Mouse (Mus musculus) frontal cortex, postnatal 14 days (tissue): ENCODE measurements around the gene Rab2b.
A peak's percentile ranks its signal among the peaks of the same experiment; 100 is the strongest.
"Not testable (repeated sequence)": the region's sequence is repeated elsewhere in the genome, so short reads cannot be mapped to it uniquely, and the experiment has no call there.

Experiments used
- DNase-seq, 2 experiments: peaks; one replicate each; pipeline ENCODE4 v3.0.0; 2022; ENCODE audit warnings: low spot score in 2 of 2

Gene Rab2b

DNA sequence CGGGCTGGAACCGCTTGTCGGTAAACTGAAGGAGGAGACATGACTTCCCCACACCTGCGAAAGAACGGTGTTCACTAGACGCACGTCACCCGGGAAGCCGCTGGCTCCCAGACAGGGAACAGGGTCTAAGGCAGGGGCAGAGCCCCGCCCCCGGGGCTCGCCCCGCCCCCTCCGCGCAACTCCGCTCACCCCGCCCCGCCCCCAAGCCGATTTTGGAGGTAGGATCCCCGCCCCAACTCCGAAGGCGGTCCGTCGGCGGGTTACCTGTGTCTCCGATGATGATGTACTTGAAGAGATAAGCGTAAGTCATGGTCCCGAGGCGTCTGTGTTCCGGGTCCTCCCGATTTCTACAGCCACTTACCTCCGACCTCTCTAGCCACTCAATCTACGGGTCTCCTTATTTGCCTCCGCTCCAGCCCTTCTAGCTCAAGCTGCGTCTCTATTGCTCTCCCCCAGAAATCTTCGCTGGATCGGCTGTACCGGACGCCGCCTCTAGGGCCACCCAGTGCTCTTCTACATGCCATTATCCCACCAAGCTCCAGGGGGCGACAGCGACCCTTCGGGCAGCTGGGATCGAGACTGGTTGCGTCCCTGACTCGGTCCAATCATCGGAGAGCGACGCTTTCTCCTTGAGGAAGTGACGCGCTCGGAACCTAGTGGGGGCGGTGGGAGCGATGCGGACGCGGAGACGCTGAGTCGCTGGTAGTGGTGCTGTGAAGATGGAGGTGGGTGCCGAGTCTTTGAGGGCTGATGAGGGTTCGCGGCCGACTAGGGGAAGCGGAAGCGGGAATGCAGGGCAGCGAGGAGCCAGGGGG lies at the start of gene Rab2b, which contains the start of gene Tox4:
TSS of gene Rab2b (minus strand) at position 614 of the 815 bp plus-strand sequence.
TSS of gene Tox4 (plus strand) at position 215 of the 815 bp plus-strand sequence.
- DNase-seq = peak; percentile 98 to 99

DNA sequence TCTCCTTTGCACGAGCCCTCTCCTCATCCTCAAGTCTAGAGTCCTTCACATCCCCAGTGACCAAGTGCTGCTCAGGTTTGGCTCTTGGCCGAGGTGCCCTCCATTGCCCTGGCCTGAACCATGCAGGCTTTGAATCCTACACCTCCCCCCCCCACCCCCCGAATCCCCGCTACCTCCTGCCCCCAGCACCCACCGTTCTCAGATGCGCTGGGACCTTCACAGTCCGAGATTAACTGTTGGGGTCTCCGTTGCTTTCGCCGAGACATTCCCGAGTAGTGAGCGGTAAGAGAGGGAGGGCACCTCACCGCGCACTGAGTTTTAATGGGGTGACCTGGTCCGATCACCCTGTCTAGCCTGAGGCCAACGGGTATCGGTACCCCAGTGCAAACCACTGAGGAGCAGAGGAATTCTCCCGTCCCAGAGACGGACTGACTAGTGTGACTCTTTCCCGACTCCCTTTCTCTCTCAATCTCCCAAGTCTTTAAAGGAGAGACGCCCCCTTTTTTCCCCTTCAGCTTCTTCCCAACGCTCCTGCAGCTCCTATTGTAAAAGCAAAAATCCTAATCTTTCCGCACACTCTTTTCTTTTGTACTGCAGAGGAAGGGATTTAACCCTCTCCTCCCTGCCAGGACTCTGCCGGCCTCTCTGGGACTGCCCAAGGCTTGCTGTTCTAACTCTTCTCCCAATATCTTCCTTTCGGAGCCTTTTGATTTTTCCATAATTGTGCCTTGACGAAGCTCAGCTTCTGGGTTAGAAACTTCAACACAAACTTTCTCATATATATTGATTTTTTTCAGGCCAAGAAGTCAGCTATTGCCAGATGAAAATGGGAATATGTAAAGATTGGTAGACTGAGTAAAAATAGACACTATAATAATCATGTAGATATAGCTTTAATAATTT lies 48.8 kb upstream of the Rab2b start, which contains the start of gene Sall2:
TSS of gene Sall2 (minus strand) at position 853 of the 903 bp plus-strand sequence.
- no peak for DNase-seq

DNA sequence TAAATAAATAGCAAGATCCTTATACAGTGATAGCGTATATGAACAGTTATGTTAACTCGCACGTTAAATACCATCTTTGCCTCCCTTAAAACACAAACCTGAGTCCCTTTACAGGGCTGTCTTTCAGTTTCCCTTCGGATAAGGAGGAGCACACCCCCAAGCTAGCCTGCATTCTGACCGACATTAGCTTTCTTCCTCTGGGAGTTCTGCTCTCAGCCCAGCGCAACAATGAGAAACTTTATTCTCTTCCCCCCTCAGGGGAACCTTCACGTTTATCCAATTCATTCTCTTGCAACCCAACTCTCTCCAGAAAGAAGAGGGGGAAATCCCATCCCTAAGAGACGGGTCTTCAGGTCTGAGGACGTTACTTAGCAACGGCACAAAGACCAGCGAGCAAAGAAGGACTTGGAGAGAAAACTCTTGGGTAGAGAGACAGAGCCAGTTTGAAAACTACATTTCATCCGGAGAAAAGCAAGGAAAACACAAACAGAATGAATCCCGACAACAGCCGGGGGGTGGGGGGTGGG lies 48.1 kb upstream of the Rab2b start:
- DNase-seq = no peak

DNA sequence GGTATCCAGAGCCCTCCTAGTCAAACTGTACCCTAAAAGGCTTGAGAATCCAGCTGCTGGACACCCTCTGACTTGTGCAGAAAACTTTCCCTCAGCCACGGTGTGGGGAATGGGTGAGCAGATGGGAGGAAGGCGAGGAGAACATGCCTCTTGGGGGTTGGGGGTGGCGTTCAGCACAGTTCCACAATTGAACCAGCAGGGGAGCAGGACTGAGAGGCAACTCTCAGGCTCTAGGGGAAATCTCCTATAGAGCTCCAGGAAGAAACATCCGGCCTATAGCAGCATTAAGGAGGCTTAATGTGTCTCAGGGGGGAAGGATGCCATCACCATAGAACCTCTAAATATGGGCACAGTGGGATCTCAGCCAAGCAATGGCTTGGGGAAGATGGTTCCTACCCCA lies 46.5 kb upstream of the Rab2b start:
- DNase-seq = no peak

GRCm38 (mm10) chr14:52319361-52319760 lies 40.0 kb upstream of the Rab2b start:
- DNase-seq = no peak

- DNase-seq = no peak
Measured at GRCm38 (mm10) chr14:52316441-52317225, 37.3 kb upstream of the Rab2b start.

DNA sequence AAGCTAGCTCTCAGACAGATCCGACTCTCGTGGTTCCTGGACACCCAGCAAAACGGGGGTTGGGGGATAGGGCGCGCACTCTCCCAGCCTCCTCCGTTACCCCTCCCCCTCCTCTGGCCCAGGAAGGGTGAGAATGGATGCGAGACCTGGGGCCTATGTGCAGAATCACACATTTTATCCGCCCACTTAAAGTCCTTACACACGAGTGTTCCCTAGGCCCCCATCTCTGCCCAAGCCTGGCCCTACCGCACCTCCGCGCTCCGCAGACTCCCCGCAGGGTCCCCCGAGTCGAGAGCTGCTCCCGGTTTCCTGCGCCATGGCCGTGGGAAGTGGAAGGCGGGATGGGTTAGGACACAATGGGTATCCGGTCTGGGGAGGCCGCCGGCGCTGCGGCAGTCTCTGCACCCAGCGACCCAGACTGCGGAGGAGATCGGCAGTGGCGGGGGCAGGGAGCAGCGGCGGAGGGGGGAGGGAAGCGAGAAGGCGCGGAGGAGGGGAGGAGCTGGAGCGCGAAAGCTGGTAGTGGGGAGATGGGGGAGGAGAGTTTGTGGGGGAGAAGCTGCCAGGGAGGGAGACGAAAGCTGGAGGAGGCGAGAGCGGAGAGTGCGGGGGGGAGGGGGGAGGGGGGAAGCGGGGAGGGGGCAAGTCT lies 36.6 kb upstream of the Rab2b start:
- DNase-seq = peak; percentile 51 to 58

DNA sequence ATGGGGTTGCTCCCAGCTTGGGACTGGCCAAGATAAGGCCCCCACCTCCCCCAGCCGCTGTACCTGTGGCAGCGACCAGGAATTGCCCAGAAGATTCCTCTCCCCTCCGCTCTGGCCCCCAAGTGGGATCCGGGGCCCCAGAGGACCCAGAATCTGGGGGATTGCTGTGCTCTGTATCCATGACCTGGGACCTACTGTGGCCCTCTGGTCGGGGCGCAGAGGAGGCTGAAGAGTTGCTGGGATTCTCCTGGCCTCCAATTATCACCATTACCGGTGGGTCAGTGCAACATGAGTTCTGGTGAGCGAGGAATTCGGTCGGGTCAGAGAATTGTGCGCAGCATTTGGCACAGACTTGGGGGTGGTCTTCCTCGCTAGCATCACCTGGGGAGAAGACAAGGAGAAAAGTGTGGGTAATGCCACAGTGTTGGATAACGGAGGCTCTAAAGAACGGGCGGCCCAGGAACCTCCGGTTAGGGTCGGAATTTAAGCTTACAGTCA lies 36.0 kb upstream of the Rab2b start:
- DNase-seq = no peak

- no peak for DNase-seq
Measured at GRCm38 (mm10) chr14:52314808-52315150, 35.4 kb upstream of the Rab2b start.

- DNase-seq = no peak
Measured at GRCm38 (mm10) chr14:52313931-52314807, 34.8 kb upstream of the Rab2b start.

GRCm38 (mm10) chr14:52310906-52311305 lies 31.6 kb upstream of the Rab2b start:
- DNase-seq = no peak

- not testable (repeated sequence) for DNase-seq
Measured at GRCm38 (mm10) chr14:52310343-52310742, 31.0 kb upstream of the Rab2b start.

DNA sequence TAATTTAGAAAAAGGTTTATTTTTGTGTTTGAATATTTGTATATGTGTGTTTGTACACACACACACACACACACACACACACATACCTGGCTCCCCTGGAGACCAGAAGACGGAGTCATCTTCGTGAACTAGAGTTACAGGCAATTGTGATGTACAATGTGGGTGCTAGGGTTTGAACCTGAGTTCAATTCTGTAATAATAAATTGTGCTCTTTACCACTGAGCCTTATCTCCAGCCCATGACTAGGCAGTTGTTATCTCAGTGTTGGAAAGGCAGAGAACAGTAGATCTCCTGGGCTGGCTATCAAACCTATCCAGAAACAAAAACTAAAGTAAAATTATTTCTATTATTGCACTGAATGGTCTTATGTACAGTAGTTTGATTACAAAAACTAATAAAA lies 26.8 kb upstream of the Rab2b start:
- DNase-seq = no peak

- DNase-seq = peak; percentile 81 to 89
Measured at GRCm38 (mm10) chr14:52304644-52305271, 25.4 kb upstream of the Rab2b start, which contains the start of gene Mettl3. Gene Mettl3, minus strand, starts transcription at chr14:52305128.

GRCm38 (mm10) chr14:52303517-52303916 lies 24.2 kb upstream of the Rab2b start:
- DNase-seq = not testable (repeated sequence)

DNA sequence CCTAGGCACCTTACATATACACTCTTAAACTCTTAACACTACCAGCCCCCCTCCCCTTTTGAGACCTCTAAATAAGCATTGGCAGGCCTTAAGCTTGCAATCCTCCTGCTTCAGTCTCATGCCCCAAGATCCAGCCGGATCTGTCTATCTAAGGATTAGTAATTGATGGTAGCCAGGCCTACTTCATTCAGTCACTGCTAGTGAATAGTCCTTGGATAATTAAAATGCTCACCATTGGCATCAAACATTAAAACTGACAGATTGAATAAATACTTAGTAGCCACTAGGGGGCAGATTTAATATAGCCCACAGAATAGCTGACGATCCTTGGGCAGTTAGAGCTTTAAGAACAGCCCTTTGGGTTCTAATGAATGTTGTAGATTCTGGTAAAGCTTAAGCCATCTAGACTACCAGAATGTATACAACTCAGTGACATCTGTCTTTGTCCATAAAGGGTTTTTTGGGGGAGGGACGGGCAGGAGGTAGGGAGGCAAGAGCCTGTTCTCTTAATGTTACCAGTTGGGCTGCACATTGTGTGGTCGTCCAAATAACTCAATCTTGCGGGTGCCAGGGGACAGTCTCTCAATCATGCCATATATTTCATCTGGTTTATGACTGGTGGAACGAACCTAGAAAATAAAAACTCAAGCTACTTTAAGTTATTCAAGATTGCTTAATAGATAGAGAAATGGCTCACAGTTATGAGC lies 16.4 kb upstream of the Rab2b start:
- DNase-seq = no peak

DNA sequence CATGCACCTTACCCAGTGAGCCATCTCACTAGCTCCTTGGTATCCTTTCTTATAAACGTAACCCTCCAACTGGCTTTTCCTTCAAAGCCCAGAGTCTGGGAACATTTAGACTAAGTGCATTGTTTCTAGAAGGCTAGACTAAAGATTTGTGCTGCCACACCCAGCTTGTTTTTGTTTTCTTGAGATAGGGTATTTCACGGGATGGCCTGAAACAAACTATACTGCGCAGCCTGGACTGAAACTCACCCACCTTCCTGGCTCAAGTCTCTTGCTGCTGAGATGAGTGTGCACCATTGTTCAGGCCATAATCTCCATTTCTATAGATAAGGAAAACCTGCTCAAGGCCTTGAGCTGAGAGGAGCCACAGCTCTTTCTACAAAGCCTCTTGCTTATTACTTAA lies 4.8 kb upstream of the Rab2b start:
- DNase-seq = no peak

GRCm38 (mm10) chr14:52283629-52284028 lies 4.3 kb upstream of the Rab2b start:
- no peak for DNase-seq

DNA sequence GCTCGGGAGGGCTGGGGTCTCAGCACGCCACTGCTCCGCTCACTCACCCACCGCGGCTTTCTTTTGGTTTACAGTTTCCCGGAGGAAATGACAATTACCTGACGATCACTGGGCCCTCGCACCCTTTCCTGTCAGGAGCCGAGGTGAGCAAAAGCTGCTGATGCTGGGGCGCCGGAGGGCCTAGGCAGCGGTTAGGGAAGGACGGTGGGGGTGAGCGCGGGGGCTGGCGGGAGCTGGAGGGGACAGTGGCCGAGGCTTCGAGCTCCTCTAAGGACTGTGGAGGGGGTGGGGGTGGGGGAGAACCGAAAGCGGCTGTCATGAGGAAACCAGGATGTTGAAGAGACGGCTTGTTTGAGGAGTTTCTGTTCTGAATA lies 389 bp upstream of the Rab2b start:
- DNase-seq = no peak
